Mouse (Mus musculus) limb, embryonic 12.5 days (tissue): ENCODE measurements around the gene Sppl3. TPM values are rescaled to one million over a fixed set of nuclear protein-coding genes. Genes with fewer than 3 reads are reported as not detected.
"Not testable (repeated sequence)": the region's sequence is repeated elsewhere in the genome, so short reads cannot be mapped to it uniquely, and the experiment has no call there.

Source experiments
- ATAC-seq: fragments of 200-750 bp; cut with Nextera tagmentation; 2 replicates; pipeline ENCODE4 v1.8.0; 2017; ENCODE audit warnings: low read depth, moderate TSS enrichment; ENCODE audit not compliant: insufficient number of reproducible peaks, insufficient read depth, low FRiP score, low TSS enrichment
- H3K27ac ChIP-seq: fragments of 300-500 bp; sonication (generic); 2 replicates; pipeline ENCODE4 v1.5.1; 2016; ENCODE audit warnings: mild to moderate bottlenecking, moderate library complexity
- H3K27me3 ChIP-seq: fragments of 300-500 bp; sonication (generic); 2 replicates; pipeline ENCODE4 v1.6.1; 2016; ENCODE audit warnings: mild to moderate bottlenecking, moderate library complexity
- H3K36me3 ChIP-seq: fragments of 300-500 bp; sonication (generic); 2 replicates; pipeline ENCODE4 v1.6.1; 2016; ENCODE audit warnings: mild to moderate bottlenecking, moderate library complexity
- H3K4me1 ChIP-seq: fragments of 300-500 bp; sonication (generic); replicated peaks from 2 replicates; pipeline ENCODE4 v1.6.1; 2016
- H3K4me2 ChIP-seq: fragments of 300-500 bp; sonication (generic); 2 replicates; pipeline ENCODE4 v1.6.1; 2016; ENCODE audit warnings: mild to moderate bottlenecking, moderate library complexity
- H3K4me3 ChIP-seq: fragments of 300-500 bp; sonication (generic); replicated peaks from 2 replicates; pipeline ENCODE4 v1.5.1; 2016; ENCODE audit warnings: mild to moderate bottlenecking
- H3K9ac ChIP-seq: fragments of 300-500 bp; sonication (generic); replicated peaks from 2 replicates; pipeline ENCODE4 v1.6.1; 2016; ENCODE audit warnings: mild to moderate bottlenecking, moderate library complexity
- H3K9me3 ChIP-seq: fragments of 300-500 bp; sonication (generic); 2 replicates; pipeline ENCODE4 v1.6.1; 2016; ENCODE audit warnings: mild to moderate bottlenecking, moderate library complexity
- WGBS: fragments of 180-500 bp; shearing (Covaris S2); methylation state at CpG from one replicate; pipeline ENCODE4 v1.1.7; 2016; 5-methylcytosine and 5-hydroxymethylcytosine counted together
- polyA plus RNA-seq: library from polyadenylated mRNA; unstranded; fragments of >200 nt; fragmentation: Nextera tagmentation; extraction: Ambion mirVana; gene quantifications from 2 replicates; pipeline ENCODE4 v1.2.1, GENCODE M21; 2016

Gene Sppl3
- polyA plus RNA-seq, 1 experiment from 2014 or later: 36.9 TPM

DNA sequence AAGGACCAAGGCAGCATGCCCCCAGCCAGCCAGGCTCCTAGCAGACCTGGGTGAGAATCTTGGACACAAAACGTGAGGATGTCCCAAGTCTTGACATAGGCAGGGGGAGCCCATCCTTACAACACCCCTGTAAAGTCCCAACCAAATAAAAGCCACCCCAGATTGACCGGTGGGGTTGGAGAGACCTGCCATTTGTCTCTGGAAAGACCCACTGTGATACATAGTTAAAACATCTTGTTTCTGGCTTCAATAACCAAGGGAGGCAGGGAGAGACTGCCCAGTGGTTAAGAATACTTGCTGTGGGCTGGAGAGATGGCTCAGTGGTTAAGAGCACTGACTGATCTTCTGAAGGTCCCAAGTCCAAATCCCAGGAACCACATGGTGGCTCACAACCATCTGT, 91.3 kb downstream of the Sppl3 start:
- Histone ChIP-seq H3K36me3 (peaks cover 66% of the 10 kb centered on the region), H3K9me3 (no peaks in the 10 kb centered on the region), H3K4me2 (no peak overlapping the region), H3K9ac (no peak overlapping the region), H3K4me1 (no peaks in the 10 kb centered on the region), H3K4me3 (no peak overlapping the region), H3K27ac (no peak overlapping the region), H3K27me3 (no peaks in the 10 kb centered on the region)
- ATAC-seq: no peak
- 85% methylated on average over 2 of the region's 2 CpGs for WGBS

GRCm38 (mm10) chr5:115103253-115103652, 92.3 kb downstream of the Sppl3 start:
- H3K4me2 ChIP-seq, H3K9ac ChIP-seq, H3K4me1 ChIP-seq, H3K9me3 ChIP-seq, H3K27ac ChIP-seq, H3K4me3 ChIP-seq, ATAC-seq, H3K27me3 ChIP-seq: not testable (repeated sequence)
- WGBS: 96% methylated on average over 23 of the region's 23 CpGs
- peaks cover 66% of the 10 kb centered on the region for H3K36me3 ChIP-seq

DNA sequence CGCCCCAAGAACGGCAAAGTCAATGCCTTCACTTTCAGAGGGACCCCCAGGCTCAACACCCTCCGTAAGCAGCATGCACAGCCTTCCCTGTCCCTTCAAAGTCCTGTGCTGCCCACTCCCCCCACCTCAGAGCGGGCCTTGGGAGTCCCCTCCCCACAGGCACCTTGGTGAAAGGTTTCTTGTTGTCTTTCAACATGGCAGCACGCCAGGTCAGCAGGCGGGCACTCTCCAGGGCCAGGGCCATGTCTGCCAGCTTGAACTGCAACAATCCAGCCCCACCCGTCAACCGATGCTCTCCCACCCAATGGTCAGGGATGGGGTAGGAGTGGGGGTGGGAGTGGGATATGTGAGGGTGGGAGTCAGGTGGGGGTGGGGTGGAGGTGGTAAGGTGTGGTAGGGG, 100.2 kb downstream of the Sppl3 start:
- H3K4me3 ChIP-seq: no peak overlapping the region
- no peaks in the 10 kb centered on the region for H3K27me3 ChIP-seq
- no peaks in the 10 kb centered on the region for H3K4me1 ChIP-seq
- 93% methylated on average over 8 of the region's 8 CpGs for WGBS
- no peaks in the 10 kb centered on the region for H3K9me3 ChIP-seq
- no peak overlapping the region for H3K4me2 ChIP-seq
- ATAC-seq: no peak
- peaks cover 89% of the 10 kb centered on the region for H3K36me3 ChIP-seq
- no peak overlapping the region for H3K9ac ChIP-seq
- H3K27ac ChIP-seq: no peak overlapping the region

DNA sequence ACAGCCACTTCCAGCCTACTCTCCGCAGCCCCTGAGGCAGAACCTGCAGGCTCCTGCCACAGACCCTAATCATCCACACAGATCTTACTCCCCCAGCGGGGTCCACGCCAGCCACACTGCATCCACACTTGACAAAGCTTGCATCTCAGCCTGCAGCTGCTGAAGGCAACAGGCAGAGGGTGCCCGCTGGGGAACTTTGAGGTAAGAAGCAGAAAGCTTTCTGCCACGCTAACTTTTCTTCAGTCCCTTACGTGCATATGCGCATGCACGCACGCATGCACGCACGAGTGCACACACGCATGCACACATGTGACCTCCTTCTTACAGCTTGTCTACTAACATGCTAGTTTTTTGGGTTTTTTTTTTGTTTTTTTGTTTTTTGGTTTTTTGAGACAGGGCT, 102.3 kb downstream of the Sppl3 start:
- 95% methylated on average over 12 of the region's 12 CpGs for WGBS
- no peak for ATAC-seq

DNA sequence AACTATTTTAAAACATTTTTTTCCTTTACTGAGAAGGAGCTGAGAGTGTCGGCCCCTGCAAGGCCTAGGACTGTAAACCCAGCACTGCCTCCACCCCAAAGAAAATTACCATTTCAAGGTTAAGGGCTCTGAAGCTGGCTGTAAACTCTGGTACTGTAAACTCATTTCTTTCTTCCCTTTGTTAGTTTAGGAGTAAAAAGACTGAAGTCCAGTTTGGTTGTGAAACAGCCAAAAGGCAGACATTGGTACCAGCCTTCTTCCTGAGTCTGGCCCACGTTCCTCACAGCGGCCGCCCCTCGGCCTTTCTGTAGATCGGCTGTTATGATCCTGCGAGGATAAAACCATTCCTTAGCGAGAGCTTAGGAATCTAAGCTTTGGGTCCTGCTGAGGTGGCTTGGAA, 103.6 kb downstream of the Sppl3 start:
- WGBS: 91% methylated on average over 8 of the region's 8 CpGs
- Histone ChIP-seq H3K9ac (no peak overlapping the region), H3K4me2 (no peak overlapping the region), H3K9me3 (no peaks in the 10 kb centered on the region), H3K27me3 (no peaks in the 10 kb centered on the region), H3K36me3 (peaks cover 82% of the 10 kb centered on the region), H3K4me1 (peaks cover 9% of the 10 kb centered on the region; the same call in 1 of the 2 replicates), H3K27ac (no peak overlapping the region), H3K4me3 (no peak overlapping the region)
- no peak for ATAC-seq

More for the DNA sequence above, 102.3 kb downstream of the Sppl3 start:
- Histone ChIP-seq H3K27me3 (no peaks in the 10 kb centered on the region), H3K9me3 (no peaks in the 10 kb centered on the region), H3K4me2 (no peak overlapping the region), H3K27ac (no peak overlapping the region), H3K4me1 (peaks cover 1% of the 10 kb centered on the region; the same call in 1 of the 2 replicates), H3K9ac (no peak overlapping the region), H3K4me3 (no peak overlapping the region), H3K36me3 (peaks cover 89% of the 10 kb centered on the region)

GRCm38 (mm10) chr5:115116426-115116825, 105.5 kb downstream of the Sppl3 start:
- no peak overlapping the region for H3K4me2 ChIP-seq
- no peak for ATAC-seq
- no peak overlapping the region for H3K4me3 ChIP-seq
- H3K36me3 ChIP-seq: peaks cover 63% of the 10 kb centered on the region
- peaks cover 10% of the 10 kb centered on the region; the same call in 1 of the 2 replicates for H3K4me1 ChIP-seq
- WGBS: 79% methylated on average over 3 of the region's 3 CpGs
- H3K9ac ChIP-seq: no peak overlapping the region
- no peaks in the 10 kb centered on the region for H3K9me3 ChIP-seq
- no peaks in the 10 kb centered on the region for H3K27me3 ChIP-seq
- no peak overlapping the region for H3K27ac ChIP-seq

- no peak for ATAC-seq
- H3K9me3 ChIP-seq: no peaks in the 10 kb centered on the region
Observed at GRCm38 (mm10) chr5:115117467-115117866, 106.5 kb downstream of the Sppl3 start.

GRCm38 (mm10) chr5:115118961-115119570, 108.1 kb downstream of the Sppl3 start, which contains the start of gene Acads:
Acads (minus strand) TSS chr5:115119346.
- H3K4me2 ChIP-seq: peak within 1 kb of the TSS; percentile 76
- 0% methylated on average over 39 of the region's 39 CpGs for WGBS
- H3K9me3 ChIP-seq: no peaks in the 10 kb centered on the region
- H3K36me3 ChIP-seq: peaks cover 60% of the 10 kb centered on the region
- H3K9ac ChIP-seq: peak within 1 kb of the TSS; percentile 85
- H3K27ac ChIP-seq: peak within 1 kb of the TSS; percentile 83
- ATAC-seq: peak; percentile 78
- H3K4me3 ChIP-seq: peak within 1 kb of the TSS; percentile 86
- no peaks in the 10 kb centered on the region for H3K27me3 ChIP-seq
- peaks cover 10% of the 10 kb centered on the region; the same call in 1 of the 2 replicates for H3K4me1 ChIP-seq

More at GRCm38 (mm10) chr5:115117467-115117866, 106.5 kb downstream of the Sppl3 start:
- H3K27ac ChIP-seq: no peak overlapping the region
- no peak overlapping the region for H3K9ac ChIP-seq
- 94% methylated on average over 13 of the region's 13 CpGs for WGBS
- H3K4me2 ChIP-seq: no peak overlapping the region
- no peaks in the 10 kb centered on the region for H3K27me3 ChIP-seq
- H3K4me3 ChIP-seq: no peak overlapping the region
- H3K4me1 ChIP-seq: peaks cover 10% of the 10 kb centered on the region; the same call in 1 of the 2 replicates
- H3K36me3 ChIP-seq: peaks cover 59% of the 10 kb centered on the region

DNA sequence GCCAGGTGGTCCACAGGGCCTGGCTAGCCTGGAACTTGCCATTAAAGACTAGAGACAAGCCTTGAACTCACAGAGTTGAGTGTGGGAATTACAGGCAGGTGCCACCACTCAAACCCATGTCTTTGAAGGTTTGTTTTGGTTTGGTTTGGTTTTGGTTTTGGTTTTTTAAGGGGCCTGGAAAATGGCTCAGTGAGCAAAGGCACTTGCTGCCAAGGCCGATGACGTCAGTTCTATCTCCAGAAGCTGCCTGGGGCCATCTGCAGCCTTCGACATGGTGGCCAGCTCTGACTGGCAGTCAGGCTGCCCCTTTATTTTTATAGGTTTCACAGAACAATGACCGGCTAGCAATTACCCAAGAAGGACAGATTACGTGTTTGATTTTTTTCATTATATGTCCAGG, 110.0 kb downstream of the Sppl3 start:
- Histone ChIP-seq H3K27ac (no peak overlapping the region), H3K36me3 (peaks cover 56% of the 10 kb centered on the region), H3K27me3 (no peaks in the 10 kb centered on the region), H3K9me3 (no peaks in the 10 kb centered on the region), H3K4me3 (no peak overlapping the region), H3K9ac (no peak overlapping the region), H3K4me1 (peaks cover 20% of the 10 kb centered on the region), H3K4me2 (no peak overlapping the region)
- no peak for ATAC-seq
- WGBS: 72% methylated on average over 5 of the region's 5 CpGs

GRCm38 (mm10) chr5:115124690-115125089, 113.8 kb downstream of the Sppl3 start:
- WGBS: 90% methylated on average over 6 of the region's 6 CpGs
- Histone ChIP-seq H3K36me3 (peaks cover 74% of the 10 kb centered on the region), H3K4me1 (peaks cover 10% of the 10 kb centered on the region), H3K27ac (0 out of 2 replicates have a peak overlapping the region, but pooled peaks have one; percentile 7), H3K9me3 (no peaks in the 10 kb centered on the region), H3K27me3 (no peaks in the 10 kb centered on the region), H3K4me2 (no peak overlapping the region), H3K4me3 (no peak overlapping the region), H3K9ac (no peak overlapping the region)
- no peak for ATAC-seq

GRCm38 (mm10) chr5:115125211-115125871, 114.4 kb downstream of the Sppl3 start:
- H3K4me1 ChIP-seq: peaks cover 10% of the 10 kb centered on the region
- no peaks in the 10 kb centered on the region for H3K27me3 ChIP-seq
- peaks cover 81% of the 10 kb centered on the region for H3K36me3 ChIP-seq
- WGBS: 31% methylated on average over 24 of the region's 24 CpGs
- peak overlapping the region; percentile 25; the same call in 1 of the 2 replicates for H3K27ac ChIP-seq
- H3K4me2 ChIP-seq: no peak overlapping the region
- H3K9me3 ChIP-seq: no peaks in the 10 kb centered on the region
- no peak overlapping the region for H3K9ac ChIP-seq
- H3K4me3 ChIP-seq: no peak overlapping the region
- no peak for ATAC-seq
